Mouse (Mus musculus): Measurements from ENCODE around the gene Scml2. TPM values are rescaled to one million over a fixed set of nuclear protein-coding genes. Genes with fewer than 3 reads are reported as not detected.
"Not testable (repeated sequence)": the region's sequence is repeated elsewhere in the genome, so short reads cannot be mapped to it uniquely, and the experiment has no call there.

Gene Scml2
- polyA plus RNA-seq (2012; rRNA removed) = 0.07 and 0.14 TPM in 2 replicates

GRCm38 (mm10) chrX:161116893-161117292 lies at the start of gene Scml2:
Gene Scml2, plus strand, starts transcription at chrX:161117193.
- 100% methylated on average over 2 of the region's 14 CpGs for WGBS
- not testable (repeated sequence) for DNase-seq (ENCODE audit: low read depth, low spot score)

- 80% methylated on average over 6 of the region's 6 CpGs for WGBS
These were observed 41.4 kb upstream of the Scml2 start for GRCm38 (mm10) chrX:161075576-161075975.

GRCm38 (mm10) chrX:161162314-161163068 lies 45.5 kb downstream of the Scml2 start:
- 17% methylated on average over 22 of the region's 22 CpGs for WGBS
- DNase-seq (ENCODE audit: low read depth, low spot score) = no peak

More at GRCm38 (mm10) chrX:161075576-161075975, 41.4 kb upstream of the Scml2 start:
- not testable (repeated sequence) for DNase-seq (ENCODE audit: low read depth, low spot score)

GRCm38 (mm10) chrX:161163069-161163416 lies 46.0 kb downstream of the Scml2 start:
- WGBS = 21% methylated on average over 6 of the region's 6 CpGs
- DNase-seq (ENCODE audit: low read depth, low spot score) = no peak

GRCm38 (mm10) chrX:161287156-161287555 lies 170.2 kb downstream of the Scml2 start, which contains the start of gene Gm15262:
Gene Gm15262, plus strand, starts transcription at chrX:161287456.
- DNase-seq (ENCODE audit: low read depth, low spot score) = not testable (repeated sequence)
- WGBS = 62% methylated on average over 2 of the region's 2 CpGs

Other genes with a start within 250 kb of the Scml2 start
- gene Gja6, start 210.1 kb upstream of the Scml2 start, polyA plus RNA-seq (2012; rRNA removed) = 0.07 TPM in 1 of 2 replicates, not detected in the other
- gene Cdkl5, start 122.5 kb upstream of the Scml2 start, polyA plus RNA-seq (2012; rRNA removed) = 0.25 and 0.64 TPM in 2 replicates
- not detected in 2 replicates for gene Gm15262, start 170.3 kb downstream of the Scml2 start, polyA plus RNA-seq (2012; rRNA removed)